18 mouse cellular contexts compared by ENCODE assay signal in the genomic region with DNA sequence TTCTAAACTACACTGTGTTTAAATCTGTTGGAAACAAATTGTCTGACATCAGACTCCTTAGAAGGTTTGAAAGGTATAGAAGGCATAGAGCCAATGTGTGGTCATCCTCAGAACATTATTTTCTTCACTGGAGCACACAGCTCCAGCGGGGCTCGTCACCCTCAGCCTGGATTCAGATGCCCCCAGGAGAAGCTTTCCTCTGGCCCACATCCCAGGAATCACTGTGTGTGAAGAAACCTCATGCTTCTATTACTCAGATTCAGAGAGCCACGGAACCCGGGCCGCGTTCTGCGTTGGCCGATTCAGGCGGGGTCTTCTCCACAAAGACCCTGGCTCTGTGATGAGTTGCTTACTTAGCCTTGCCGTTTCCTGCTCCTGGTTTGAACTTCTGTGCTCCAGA. TPM values are rescaled to one million over a fixed set of nuclear protein-coding genes. Genes with fewer than 3 reads are reported as not detected.
"Had no signal": no experiment of that assay in that cellular context is flagged by ENCODE, and none has a peak within 500 bp of the region (broad histone marks: within the 10 kb centered on the region; RNA-seq: fewer than 3 reads in every experiment).

No protein-coding gene starts in this region.

- DNase-seq: lung, adult 18-20 months; lung, embryonic 14.5 days; lung, postnatal 10 days; midbrain, embryonic 14.5 days; right cerebral cortex, postnatal 14 days; thymus, adult 2 months; thymus, postnatal 25 days; thymus, postnatal 4 days had no signal

- ATAC-seq: midbrain, embryonic 16.5 days had no signal

- H3K27me3 ChIP-seq: neural tube, embryonic 12.5 days; stomach, embryonic 15.5 days had no signal

RNA-seq across cellular contexts. Expression of a gene that starts 13.4 kb away (rescaled TPM):
- total RNA-seq: monocyte, adult 5-6 weeks had no signal
- polyA plus RNA-seq: macrophage had no signal

RNA-seq across cellular contexts. Expression of a gene that starts 13.9 kb away (rescaled TPM):
- total RNA-seq: megakaryocyte progenitor cell, adult 5-6 weeks; monocyte, adult 5-6 weeks; neutrophil, adult 5-6 weeks had no signal
- polyA plus RNA-seq: macrophage; midbrain, embryonic 12.5 days; neural tube, embryonic 14.5 days; testis, adult 2 months had no signal
